Mouse (Mus musculus): Measurements from ENCODE around the gene Set.
A peak's percentile ranks its signal among the peaks of the same experiment; 100 is the strongest.
"Not testable (repeated sequence)": the region's sequence is repeated elsewhere in the genome, so short reads cannot be mapped to it uniquely, and the experiment has no call there.

Set gene

GRCm38 (mm10) chr2:30057223-30057904 is at the start of gene Set:
Gene Set, plus strand, starts transcription at chr2:30057378.
- no peak for DNase-seq

GRCm38 (mm10) chr2:30009101-30009500 is 48.1 kb upstream of the Set start:
- no peak for DNase-seq

GRCm38 (mm10) chr2:30010840-30011281 is 46.3 kb upstream of the Set start:
- DNase-seq = peak; percentile 89

- DNase-seq = no peak
These were observed 42.7 kb upstream of the Set start for GRCm38 (mm10) chr2:30014326-30014966.

- DNase-seq = no peak
These were observed 31.7 kb upstream of the Set start for GRCm38 (mm10) chr2:30025454-30025853.

GRCm38 (mm10) chr2:30026997-30027396 is 30.2 kb upstream of the Set start:
- DNase-seq = no peak

GRCm38 (mm10) chr2:30032244-30032846 is 24.8 kb upstream of the Set start:
- no peak for DNase-seq

- no peak for DNase-seq
These were observed 24.2 kb upstream of the Set start for GRCm38 (mm10) chr2:30032957-30033356.

GRCm38 (mm10) chr2:30037762-30038161 is 19.4 kb upstream of the Set start:
- DNase-seq = no peak

GRCm38 (mm10) chr2:30038370-30038769 is 18.8 kb upstream of the Set start:
- no peak for DNase-seq

GRCm38 (mm10) chr2:30039687-30040086 is 17.5 kb upstream of the Set start:
- DNase-seq = no peak

GRCm38 (mm10) chr2:30042445-30042844 is 14.7 kb upstream of the Set start:
- DNase-seq = peak; percentile 57

- DNase-seq = no peak
These were observed 12.6 kb upstream of the Set start for GRCm38 (mm10) chr2:30044550-30044949.

GRCm38 (mm10) chr2:30047127-30047526 is 10.1 kb upstream of the Set start:
- DNase-seq = no peak

GRCm38 (mm10) chr2:30048101-30048501 is 9.1 kb upstream of the Set start:
- peak; percentile 32 for DNase-seq

GRCm38 (mm10) chr2:30048699-30049388 is 8.3 kb upstream of the Set start, which contains the start of gene Wdr34:
Gene Wdr34, minus strand, starts transcription at chr2:30048881.
- DNase-seq = peak; percentile 96

GRCm38 (mm10) chr2:30049831-30050230 is 7.3 kb upstream of the Set start:
- DNase-seq = no peak

- no peak for DNase-seq
These were observed 5.0 kb upstream of the Set start for GRCm38 (mm10) chr2:30051992-30052761.

- DNase-seq = not testable (repeated sequence)
These were observed 1.9 kb upstream of the Set start for GRCm38 (mm10) chr2:30055310-30055709.

- DNase-seq = no peak
These were observed 442 bp upstream of the Set start for GRCm38 (mm10) chr2:30056736-30057135.

- no peak for DNase-seq
These were observed 1.2 kb downstream of the Set start for GRCm38 (mm10) chr2:30058418-30058817.

All from cerebellum, adult 9-11 months (tissue).